Mouse (Mus musculus) B cell, adult 2 months (primary cell): Measurements from ENCODE around the gene Zdhhc14.

Source experiments
- DNase-seq, 2 experiments: peaks; one replicate each; pipeline ENCODE4 v3.0.0; 2022

The Zdhhc14 gene

GRCm38 (mm10) chr17:5679315-5679714 is 187.0 kb downstream of the Zdhhc14 start:
- no peak for DNase-seq

- no peak for DNase-seq
Measured at GRCm38 (mm10) chr17:5685324-5685723, 193.0 kb downstream of the Zdhhc14 start.

GRCm38 (mm10) chr17:5687810-5688209 is 195.5 kb downstream of the Zdhhc14 start:
- DNase-seq: no peak

DNA sequence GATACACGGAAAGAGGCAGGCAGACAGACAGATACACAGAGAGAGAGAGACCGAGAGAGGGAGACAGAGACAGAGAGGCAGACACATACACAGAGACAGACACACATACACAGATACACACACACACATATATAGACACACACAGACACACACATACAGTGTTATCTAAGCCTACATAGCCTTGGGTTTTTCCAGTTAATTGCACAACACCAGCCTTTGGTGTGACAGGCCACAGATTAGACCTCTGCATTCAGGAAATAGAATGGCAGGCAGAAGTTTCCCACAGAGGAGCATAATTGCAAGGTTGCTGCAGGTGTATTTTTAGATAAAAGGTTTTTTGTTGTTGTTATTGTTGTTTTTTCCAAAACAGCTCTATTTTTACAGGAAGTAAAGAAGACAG is 195.9 kb downstream of the Zdhhc14 start:
- no peak for DNase-seq

DNA sequence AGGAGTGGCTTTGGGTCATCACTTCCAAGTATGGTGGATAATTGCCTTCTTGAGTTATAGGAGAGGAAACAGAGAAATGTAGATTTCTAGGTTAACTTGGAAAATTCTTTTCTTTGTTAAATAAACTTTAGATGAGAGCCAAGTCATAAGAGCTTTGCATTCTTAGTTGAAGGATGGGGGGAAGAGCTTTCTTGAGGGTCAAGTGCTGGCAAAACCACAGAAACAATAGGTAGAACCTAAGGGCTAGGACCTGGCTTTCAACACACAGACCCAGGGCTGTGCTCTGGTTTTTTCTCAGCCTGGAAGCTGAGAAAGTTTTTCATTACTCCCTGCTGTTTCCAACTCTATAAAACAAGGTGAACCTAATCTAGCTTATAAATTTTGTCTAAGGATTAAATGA is 196.3 kb downstream of the Zdhhc14 start:
- no peak for DNase-seq

DNA sequence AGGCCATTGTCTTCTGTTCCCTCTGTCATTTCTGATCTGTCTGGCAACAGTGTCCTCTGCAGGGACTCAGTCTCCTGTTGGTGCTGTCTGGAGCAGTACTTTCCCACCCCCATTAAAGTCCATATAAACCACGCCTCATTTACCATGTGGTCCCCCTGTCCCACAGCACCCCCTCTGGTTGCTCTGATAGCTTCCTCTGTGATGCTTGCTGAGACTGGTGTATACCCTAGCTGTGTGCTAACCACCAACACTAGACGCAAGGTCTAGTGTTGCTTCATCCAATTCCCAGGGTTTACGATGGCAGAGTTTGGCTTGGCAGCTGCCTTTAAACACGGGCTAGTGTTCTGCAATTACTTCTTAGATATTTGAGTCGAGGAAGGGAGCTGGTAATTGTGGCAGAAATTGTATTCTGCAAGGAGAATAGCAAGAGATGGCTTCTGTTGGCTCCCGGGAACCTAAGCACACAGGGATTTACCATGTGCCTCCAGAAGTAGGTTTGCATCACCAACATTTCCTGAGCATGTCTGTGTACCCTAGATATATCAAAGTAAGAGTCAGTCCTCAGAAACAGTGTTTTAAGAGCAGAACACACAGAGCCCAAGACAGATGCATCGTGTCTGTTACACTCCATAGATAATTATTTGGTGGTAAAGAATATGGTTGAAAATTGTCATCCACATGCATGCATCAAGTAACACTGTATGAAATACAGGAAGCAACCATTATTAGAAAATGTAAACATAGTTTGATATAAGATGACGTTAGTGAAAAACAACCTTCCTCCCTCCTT is 198.6 kb downstream of the Zdhhc14 start:
- peak; percentile 40 to 50 for DNase-seq

- no peak for DNase-seq
Measured at GRCm38 (mm10) chr17:5692661-5693060, 200.3 kb downstream of the Zdhhc14 start.

GRCm38 (mm10) chr17:5693256-5693655 is 200.9 kb downstream of the Zdhhc14 start:
- no peak for DNase-seq

DNA sequence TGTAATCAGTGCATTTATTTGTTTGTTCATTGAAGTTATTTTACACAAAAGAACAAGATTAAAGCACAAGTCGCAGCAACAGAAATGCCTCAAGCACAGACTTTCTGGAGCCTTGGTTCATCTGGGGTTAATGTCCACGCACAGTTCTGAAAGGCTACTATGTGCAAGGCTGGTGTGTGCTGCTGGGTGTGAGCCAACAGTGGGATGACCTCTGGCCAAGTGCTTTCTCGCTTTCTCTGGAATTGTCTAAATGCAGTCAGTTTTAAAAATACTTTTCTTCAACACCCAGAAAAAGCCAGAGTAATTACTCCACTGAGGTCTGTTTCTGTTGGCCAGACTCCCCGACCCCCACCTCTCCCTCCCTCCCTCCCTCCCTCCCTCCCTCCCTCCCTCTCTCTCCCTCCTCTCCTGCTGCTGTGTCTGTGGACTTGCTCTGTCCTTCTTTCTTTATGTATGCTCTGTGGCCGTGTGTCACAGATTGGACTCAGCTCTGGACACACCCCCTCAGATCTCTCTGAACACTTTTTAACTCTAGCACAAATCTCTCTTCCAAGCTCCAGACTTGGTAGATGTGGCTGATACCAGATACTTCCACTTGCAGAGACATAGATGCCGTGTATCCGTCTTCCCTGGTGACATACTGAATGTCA is 206.2 kb downstream of the Zdhhc14 start:
- no peak for DNase-seq

DNA sequence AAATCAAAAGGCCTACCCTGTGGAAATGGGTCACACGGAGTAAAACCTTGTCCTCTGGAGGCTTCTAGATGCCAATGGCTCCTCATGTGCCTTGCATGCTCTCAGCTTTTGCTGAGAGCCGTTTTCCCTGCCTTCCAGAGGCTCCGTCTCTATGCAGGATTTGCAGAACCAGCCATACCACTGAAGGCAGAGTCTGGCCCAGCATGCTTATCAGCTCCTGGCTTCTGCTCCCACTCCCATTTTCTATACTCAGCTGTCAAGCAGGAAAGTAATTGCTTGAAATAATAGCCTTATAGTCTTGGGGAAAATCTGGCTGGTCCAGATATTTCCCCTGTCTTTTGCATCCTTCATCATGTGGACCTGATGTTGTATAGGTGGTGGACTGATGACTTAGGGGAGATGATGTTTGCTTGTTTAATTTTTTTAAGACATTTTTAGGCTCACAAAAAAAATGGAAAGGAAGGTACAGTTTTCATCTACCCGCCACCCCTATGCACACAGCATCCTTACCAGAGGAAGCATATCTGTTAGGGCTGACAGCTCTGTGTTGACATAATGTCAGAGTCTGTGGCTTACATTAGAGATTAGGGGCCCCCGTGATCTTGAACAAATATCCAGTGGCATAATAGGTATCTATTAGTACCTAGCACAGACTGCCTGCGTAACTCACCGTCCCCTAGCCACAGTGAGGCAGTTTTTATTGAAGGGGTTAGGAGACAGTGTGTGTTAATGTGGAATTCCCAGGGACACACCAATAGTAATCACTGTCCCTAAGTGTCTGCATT is 218.2 kb downstream of the Zdhhc14 start:
- no peak for DNase-seq

- no peak for DNase-seq
Measured at GRCm38 (mm10) chr17:5711861-5712260, 219.5 kb downstream of the Zdhhc14 start.

DNA sequence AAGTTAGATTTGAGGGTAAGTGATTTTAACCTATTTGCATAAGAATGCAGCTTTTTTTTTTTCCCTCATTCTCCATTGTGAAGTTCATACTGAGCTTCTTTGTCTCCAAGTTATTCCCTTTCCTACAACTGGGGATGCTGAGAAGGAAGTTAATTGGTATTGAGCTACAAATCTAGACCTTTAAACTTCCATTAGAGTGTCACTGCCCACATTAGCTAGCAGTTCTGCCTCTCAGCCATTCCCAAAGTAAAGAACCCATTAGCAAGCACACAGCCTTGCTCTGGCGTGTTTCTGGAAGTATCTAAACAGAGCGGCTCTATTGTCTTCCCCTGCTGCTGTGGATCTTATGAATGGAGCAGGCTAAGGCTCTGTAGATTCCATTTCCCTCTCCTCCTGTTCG is 220.8 kb downstream of the Zdhhc14 start:
- no peak for DNase-seq

- no peak for DNase-seq
Measured at GRCm38 (mm10) chr17:5716912-5717311, 224.6 kb downstream of the Zdhhc14 start.

GRCm38 (mm10) chr17:5718768-5719387 is 226.5 kb downstream of the Zdhhc14 start:
- no peak for DNase-seq

GRCm38 (mm10) chr17:5722802-5723201 is 230.4 kb downstream of the Zdhhc14 start:
- no peak for DNase-seq

GRCm38 (mm10) chr17:5723601-5724189 is 231.3 kb downstream of the Zdhhc14 start:
- DNase-seq: no peak

GRCm38 (mm10) chr17:5729587-5730125 is 237.3 kb downstream of the Zdhhc14 start:
- peak in 1 of 2 experiments; percentile 24 for DNase-seq

DNA sequence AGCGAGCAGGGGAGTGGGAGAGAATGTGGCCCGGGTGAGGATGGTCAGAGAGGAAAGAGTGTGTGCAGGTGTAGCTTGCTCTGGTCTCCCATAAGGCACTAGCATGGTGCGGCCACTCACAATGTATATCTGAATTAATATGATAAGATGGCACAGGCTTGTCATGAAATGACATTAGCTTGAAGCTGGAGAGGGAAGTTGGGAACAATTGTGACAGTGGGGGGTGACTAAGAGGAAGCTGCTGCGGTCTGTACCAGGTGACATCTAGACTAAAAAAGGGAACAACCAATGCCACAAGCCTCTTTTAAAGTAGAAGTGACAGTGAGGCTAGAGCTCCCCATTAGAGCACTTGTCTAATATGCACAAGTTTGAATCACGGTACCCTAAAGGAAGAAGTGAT is 238.2 kb downstream of the Zdhhc14 start:
- DNase-seq: peak; percentile 59 to 66

GRCm38 (mm10) chr17:5733400-5733799 is 241.0 kb downstream of the Zdhhc14 start:
- peak; percentile 83 to 85 for DNase-seq

GRCm38 (mm10) chr17:5741061-5741460 is 248.7 kb downstream of the Zdhhc14 start:
- DNase-seq: no peak

- DNase-seq: no peak
Measured at GRCm38 (mm10) chr17:5744016-5744415, 251.7 kb downstream of the Zdhhc14 start.

- peak; percentile 43 to 48 for DNase-seq
Measured at GRCm38 (mm10) chr17:5746378-5746777, 254.0 kb downstream of the Zdhhc14 start.
